Mouse (Mus musculus) hindbrain, embryonic 11.5 days (tissue): Measurements from ENCODE around the gene Olfr212. TPM values are rescaled to one million over a fixed set of nuclear protein-coding genes. Genes with fewer than 3 reads are reported as not detected.
"Not testable (repeated sequence)": the region's sequence is repeated elsewhere in the genome, so short reads cannot be mapped to it uniquely, and the experiment has no call there.

Source experiments
- ATAC-seq: fragments of 200-750 bp; cut with Nextera tagmentation; 2 replicates; pipeline ENCODE4 v1.8.0; 2017; ENCODE audit warnings: mild to moderate bottlenecking, moderate TSS enrichment, moderate library complexity; ENCODE audit not compliant: low FRiP score
- DNase-seq: peaks from one replicate; pipeline ENCODE4 v3.0.0-alpha.2; 2015; ENCODE audit warnings: low spot score
- H3K27ac ChIP-seq: fragments of 300-500 bp; sonication (generic); 2 replicates; pipeline ENCODE4 v1.5.1; 2014; ENCODE audit warnings: mild to moderate bottlenecking, low read depth, low read length
- H3K27me3 ChIP-seq: fragments of 300-500 bp; sonication (generic); 2 replicates; pipeline ENCODE4 v1.6.1; 2014; ENCODE audit warnings: mild to moderate bottlenecking, low read length, moderate library complexity, mixed read lengths; ENCODE audit not compliant: control insufficient read depth, insufficient read depth
- H3K36me3 ChIP-seq: fragments of 300-500 bp; sonication (generic); 2 replicates; pipeline ENCODE4 v1.6.1; 2014; ENCODE audit warnings: mild to moderate bottlenecking, low read length, moderate library complexity, mixed read lengths; ENCODE audit not compliant: control insufficient read depth, insufficient read depth
- H3K4me1 ChIP-seq: fragments of 300-500 bp; sonication (generic); replicated peaks from 2 replicates; pipeline ENCODE4 v1.6.1; 2014; ENCODE audit warnings: low read length, mixed read lengths; ENCODE audit not compliant: control insufficient read depth, insufficient read depth
- H3K4me2 ChIP-seq: fragments of 300-500 bp; sonication (generic); replicated peaks from 2 replicates; pipeline ENCODE4 v1.6.1; 2014; ENCODE audit warnings: mild to moderate bottlenecking, low read depth, low read length
- H3K4me3 ChIP-seq: fragments of 300-500 bp; sonication (generic); 2 replicates; pipeline ENCODE4 v1.5.1; 2014; ENCODE audit warnings: low read depth, low read length
- H3K9ac ChIP-seq: fragments of 300-500 bp; sonication (generic); 2 replicates; pipeline ENCODE4 v1.6.1; 2014; ENCODE audit warnings: low read depth, low read length
- H3K9me3 ChIP-seq: fragments of 300-500 bp; sonication (generic); 2 replicates; pipeline ENCODE4 v1.6.1; 2016; ENCODE audit warnings: low read length; ENCODE audit not compliant: control insufficient read depth
- WGBS: fragments of 180-500 bp; shearing (Covaris S2); extraction: QIAGEN DNeasy Blood & Tissue Kit; methylation state at CpG from one replicate; pipeline ENCODE4 v1.1.7; 2014; 5-methylcytosine and 5-hydroxymethylcytosine counted together
- polyA plus RNA-seq: library from polyadenylated mRNA; unstranded; fragments of >200 nt; fragmentation: Nextera tagmentation; extraction: Ambion mirVana; gene quantifications from 2 replicates; pipeline ENCODE4 v1.2.1, GENCODE M21; 2014

Gene Olfr212
- polyA plus RNA-seq, 1 experiment from 2014 or later: not detected

DNA sequence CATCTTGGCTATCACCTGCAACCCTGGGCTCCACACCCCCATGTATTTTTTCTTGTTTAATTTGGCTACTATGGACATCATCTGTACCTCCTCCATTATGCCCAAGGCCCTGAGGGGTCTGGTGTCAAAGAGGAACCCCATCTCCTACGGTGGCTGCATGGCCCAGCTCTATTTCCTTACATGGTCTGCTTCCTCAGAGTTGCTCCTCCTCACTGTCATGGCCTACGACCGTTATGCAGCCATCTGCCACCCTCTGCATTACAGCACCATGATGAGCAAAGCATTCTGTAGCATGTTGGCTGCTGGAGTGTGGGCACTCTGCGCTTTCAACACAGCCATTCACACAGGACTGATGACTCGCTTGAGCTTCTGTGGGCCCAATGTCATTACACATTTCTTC, 12.6 kb upstream of the Olfr212 start:
- Histone ChIP-seq H3K9ac (no peak overlapping the region), H3K4me3 (no peak overlapping the region), H3K4me1 (no peaks in the 10 kb centered on the region; the same call in 1 of the 2 replicates), H3K9me3 (no peaks in the 10 kb centered on the region), H3K4me2 (no peak overlapping the region), H3K27me3 (no peaks in the 10 kb centered on the region), H3K36me3 (no peaks in the 10 kb centered on the region), H3K27ac (no peak overlapping the region)
- ATAC-seq: no peak
- 85% methylated on average over 5 of the region's 5 CpGs for WGBS
- no peak for DNase-seq

DNA sequence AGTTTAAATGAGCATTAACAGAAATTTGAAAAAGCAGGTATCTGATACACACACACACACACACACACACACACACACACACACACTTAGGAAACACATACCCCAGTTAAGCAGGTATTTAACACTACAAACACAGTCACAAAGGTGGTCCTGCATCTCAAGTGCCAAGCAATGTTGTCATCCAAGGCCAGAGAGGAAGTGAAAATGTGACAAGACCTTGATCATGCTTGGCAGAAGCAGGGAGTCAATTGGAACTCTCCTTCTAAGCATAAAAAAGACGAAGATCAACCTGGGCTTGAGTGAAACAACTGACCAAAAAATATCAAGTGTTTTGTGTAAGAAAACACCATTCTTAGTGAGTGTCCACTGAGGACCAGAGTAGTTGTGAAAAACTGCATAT, 10.4 kb upstream of the Olfr212 start:
- H3K4me2 ChIP-seq: no peak overlapping the region
- H3K4me1 ChIP-seq: no peaks in the 10 kb centered on the region
- H3K27ac ChIP-seq: no peak overlapping the region
- H3K4me3 ChIP-seq: no peak overlapping the region
- no peak for DNase-seq
- H3K36me3 ChIP-seq: no peaks in the 10 kb centered on the region
- H3K9ac ChIP-seq: no peak overlapping the region
- no peaks in the 10 kb centered on the region for H3K9me3 ChIP-seq
- ATAC-seq: no peak
- WGBS: 91% methylated on average over 1 of the region's 1 CpGs
- no peaks in the 10 kb centered on the region for H3K27me3 ChIP-seq

GRCm38 (mm10) chr6:116514832-116515231, 8.5 kb downstream of the Olfr212 start:
- H3K4me2 ChIP-seq: no peak overlapping the region
- ATAC-seq (no peak), DNase-seq (no peak)
- H3K27me3 ChIP-seq: no peaks in the 10 kb centered on the region
- H3K27ac ChIP-seq: no peak overlapping the region
- H3K4me1 ChIP-seq: no peaks in the 10 kb centered on the region
- H3K4me3 ChIP-seq: no peak overlapping the region
- no peaks in the 10 kb centered on the region for H3K36me3 ChIP-seq
- no peaks in the 10 kb centered on the region for H3K9me3 ChIP-seq
- no peak overlapping the region for H3K9ac ChIP-seq

GRCm38 (mm10) chr6:116538156-116538555, 31.8 kb downstream of the Olfr212 start, which contains the start of gene Olfr213:
Gene Olfr213 (plus strand): TSS chr6:116538456.
- Histone ChIP-seq H3K27ac (no peak within 1 kb of the TSS), H3K4me1 (no peaks in the 10 kb centered on the region), H3K36me3 (no peaks in the 10 kb centered on the region), H3K9ac (no peak within 1 kb of the TSS), H3K4me2 (no peak within 1 kb of the TSS), H3K4me3 (no peak within 1 kb of the TSS), H3K9me3 (no peaks in the 10 kb centered on the region), H3K27me3 (no peaks in the 10 kb centered on the region)
- ATAC-seq (no peak), DNase-seq (no peak)
- WGBS: 85% methylated on average over 1 of the region's 1 CpGs

DNA sequence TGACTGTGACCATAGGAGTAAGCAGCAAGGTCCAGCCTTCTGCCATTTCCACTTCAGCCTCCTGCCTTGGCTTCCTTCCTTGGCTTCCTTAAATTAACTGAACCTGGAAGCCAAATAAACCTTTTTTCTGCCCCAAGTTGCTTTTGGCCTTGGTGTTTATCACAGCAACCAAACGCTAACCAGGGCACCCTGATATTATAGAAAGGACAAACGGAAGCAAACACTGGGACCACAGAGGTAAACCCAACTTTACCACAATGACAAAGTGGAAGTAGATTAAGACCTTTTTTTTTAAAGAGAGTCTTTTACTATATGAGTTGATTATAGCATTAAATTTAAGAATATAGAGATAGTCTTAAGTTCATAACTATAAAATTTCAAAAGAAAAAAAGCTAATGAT, 36.2 kb downstream of the Olfr212 start:
- H3K4me3 ChIP-seq: no peak overlapping the region
- ATAC-seq (no peak), DNase-seq (no peak)

DNA sequence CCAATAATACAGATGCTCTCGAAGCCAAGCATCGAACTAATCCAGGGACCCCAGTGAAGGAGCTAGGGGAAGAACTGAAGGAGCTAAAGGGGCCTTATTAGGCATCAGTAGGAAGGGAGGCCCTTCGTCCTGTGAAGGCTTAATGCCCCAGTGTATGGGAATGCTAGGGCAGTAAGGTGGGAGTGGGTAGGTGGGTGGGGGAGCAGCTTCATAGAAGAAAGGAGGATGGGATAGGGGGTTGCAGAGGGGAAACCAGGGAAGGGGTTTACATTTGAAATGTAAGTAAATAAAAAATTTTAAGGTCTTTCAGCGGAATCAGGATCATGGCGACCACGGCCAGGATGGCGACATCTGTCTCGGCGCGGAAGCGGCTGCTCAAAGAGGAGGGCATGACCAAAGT, 44.5 kb downstream of the Olfr212 start, which contains the start of gene Gm5580:
Gm5580 (plus strand) TSS at position 301 of the 400 bp plus-strand sequence.
- H3K36me3 ChIP-seq, ATAC-seq, H3K4me1 ChIP-seq, H3K4me3 ChIP-seq, H3K4me2 ChIP-seq, H3K9ac ChIP-seq, H3K27me3 ChIP-seq, DNase-seq, H3K9me3 ChIP-seq, H3K27ac ChIP-seq: not testable (repeated sequence)
- WGBS: 95% methylated on average over 11 of the region's 11 CpGs

More for the DNA sequence above, 36.2 kb downstream of the Olfr212 start:
- Histone ChIP-seq H3K9ac (no peak overlapping the region), H3K27ac (no peak overlapping the region), H3K4me1 (no peaks in the 10 kb centered on the region), H3K9me3 (no peaks in the 10 kb centered on the region), H3K27me3 (no peaks in the 10 kb centered on the region), H3K36me3 (no peaks in the 10 kb centered on the region), H3K4me2 (no peak overlapping the region)
- WGBS: 94% methylated on average over 2 of the region's 2 CpGs

DNA sequence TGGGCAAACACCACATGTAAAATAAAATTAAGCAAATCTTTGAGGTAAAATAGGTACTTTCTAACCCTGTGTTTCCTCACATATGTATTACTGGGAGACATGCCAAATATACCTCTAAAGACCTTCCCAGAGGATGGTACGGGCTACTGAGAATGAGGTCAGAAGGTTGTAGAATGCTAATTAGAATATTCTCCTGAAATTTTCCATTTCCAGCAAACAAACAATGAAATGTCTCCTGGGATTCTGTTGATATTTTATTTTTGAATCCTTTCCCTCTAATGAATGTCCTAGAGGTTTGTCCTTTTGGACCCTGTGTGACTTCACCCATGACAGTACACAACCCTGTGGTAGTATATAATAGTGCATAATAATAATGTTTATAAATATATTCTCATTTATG, 47.6 kb downstream of the Olfr212 start, which contains the start of gene Olfr214:
Olfr214 (plus strand) TSS at position 301 of the 400 bp plus-strand sequence.
- Histone ChIP-seq H3K36me3 (no peaks in the 10 kb centered on the region), H3K4me1 (no peaks in the 10 kb centered on the region), H3K4me2 (no peak within 1 kb of the TSS), H3K9ac (no peak within 1 kb of the TSS), H3K4me3 (no peak within 1 kb of the TSS), H3K27me3 (no peaks in the 10 kb centered on the region), H3K27ac (no peak within 1 kb of the TSS), H3K9me3 (no peaks in the 10 kb centered on the region)
- WGBS: 82% methylated on average over 1 of the region's 1 CpGs
- ATAC-seq (no peak), DNase-seq (no peak)

- Histone ChIP-seq H3K27ac (no peak overlapping the region), H3K27me3 (no peaks in the 10 kb centered on the region), H3K4me2 (no peak overlapping the region), H3K9me3 (no peaks in the 10 kb centered on the region), H3K9ac (no peak overlapping the region), H3K4me3 (no peak overlapping the region), H3K4me1 (no peaks in the 10 kb centered on the region), H3K36me3 (no peaks in the 10 kb centered on the region)
- WGBS: 79% methylated on average over 3 of the region's 3 CpGs
- ATAC-seq (no peak), DNase-seq (no peak)
Measured at GRCm38 (mm10) chr6:116554952-116555351, 48.6 kb downstream of the Olfr212 start.
